Mouse (Mus musculus) liver, embryonic 14.5 days (tissue): Measurements from ENCODE around the gene Cftr. TPM values are rescaled to one million over a fixed set of nuclear protein-coding genes. Genes with fewer than 3 reads are reported as not detected.

Experiments used
- ATAC-seq: fragments of 200-750 bp; cut with Nextera tagmentation; 2 replicates; pipeline ENCODE4 v1.8.0; 2017; ENCODE audit warnings: moderate number of reproducible peaks, mild to moderate bottlenecking, moderate library complexity; ENCODE audit not compliant: insufficient read depth
- DNase-seq, 3 experiments: peaks; one replicate each; pipeline ENCODE4 v3.0.0-alpha.2; 2012 to 2013; ENCODE audit warnings: low read depth in 3 of 3, low spot score in 3 of 3
- H3K27ac ChIP-seq: fragments of 300-500 bp; sonication (generic); 2 replicates; pipeline ENCODE4 v1.5.1; 2014; ENCODE audit warnings: moderate library complexity, mild to moderate bottlenecking, control low read depth, inconsistent platforms
- H3K27me3 ChIP-seq: fragments of 300-500 bp; sonication (generic); 2 replicates; pipeline ENCODE4 v1.6.1; 2014; ENCODE audit warnings: mild to moderate bottlenecking, low read length, moderate library complexity; ENCODE audit not compliant: control insufficient read depth, insufficient read depth
- H3K36me3 ChIP-seq: fragments of 300-500 bp; sonication (generic); replicated peaks from 2 replicates; pipeline ENCODE4 v1.6.1; 2014; ENCODE audit warnings: low read depth; ENCODE audit not compliant: control insufficient read depth, insufficient read depth
- H3K4me1 ChIP-seq, 2 experiments: fragments of 200-500 bp in 1 of 2; fragments of 300-500 bp in 1 of 2; sonication (generic) in 1 of 2; replicated peaks; 2 replicates each; pipeline ENCODE4 v1.6.1; 2012 to 2014; ENCODE audit warnings: antibody characterized with exemption in 1 of 2, inconsistent platforms in 1 of 2, low read length in 1 of 2; ENCODE audit not compliant: control insufficient read depth in 2 of 2, insufficient read depth in 2 of 2
- H3K4me2 ChIP-seq: fragments of 300-500 bp; sonication (generic); 2 replicates; pipeline ENCODE4 v1.6.1; 2014; ENCODE audit warnings: low read depth, mild to moderate bottlenecking, control low read depth, moderate library complexity
- H3K4me3 ChIP-seq, 2 experiments: fragments of 200-500 bp in 1 of 2; fragments of 300-500 bp in 1 of 2; sonication (generic) in 1 of 2; 2 replicates each; pipeline ENCODE4 v1.5.1; 2012 to 2014; ENCODE audit warnings: low read depth in 2 of 2, low read length in 2 of 2, mild to moderate bottlenecking in 2 of 2, control low read depth in 1 of 2, inconsistent platforms in 1 of 2, moderate library complexity in 1 of 2; ENCODE audit not compliant: insufficient read depth in 1 of 2
- H3K9ac ChIP-seq: fragments of 300-500 bp; sonication (generic); replicated peaks from 2 replicates; pipeline ENCODE4 v1.6.1; 2014; ENCODE audit warnings: mild to moderate bottlenecking, control low read depth, moderate library complexity
- H3K9me3 ChIP-seq: fragments of 300-500 bp; sonication (generic); 2 replicates; pipeline ENCODE4 v1.6.1; 2016; ENCODE audit warnings: low read length, mixed read lengths; ENCODE audit not compliant: control insufficient read depth
- CTCF ChIP-seq: IDR thresholded peaks from 2 replicates; pipeline ENCODE4 v1.5.1; 2016; ENCODE audit warnings: antibody characterized with exemption, low read depth, control low read depth
- EP300 ChIP-seq: IDR thresholded peaks from 2 replicates; pipeline ENCODE4 v1.6.1; 2016; ENCODE audit warnings: antibody characterized with exemption, low read depth
- WGBS: fragments of 180-500 bp; shearing (Covaris S2); extraction: QIAGEN DNeasy Blood & Tissue Kit; methylation state at CpG from one replicate; pipeline ENCODE4 v1.1.7; 2014; ENCODE audit not compliant: insufficient replicate concordance; 5-methylcytosine and 5-hydroxymethylcytosine counted together
- polyA plus RNA-seq, 2 experiments: library from polyadenylated mRNA; depleted of rRNA in 1 of 2; stranded (reverse) in 1 of 2; unstranded in 1 of 2; fragments of >200 nt; fragmentation: Nextera tagmentation in 1 of 2; extraction: Ambion mirVana in 1 of 2; gene quantifications; 2 replicates each; pipeline versions ENCODE4 v1.2.1 to v1.2.3; 2012 to 2014

Gene Cftr
- polyA plus RNA-seq, 2 experiments, result 0.01 to 0.02 TPM

GRCm38 (mm10) chr6:18220691-18221090 lies 50.2 kb downstream of the Cftr start:
- H3K27ac ChIP-seq, result no peak overlapping the region
- no peaks in the 10 kb centered on the region for H3K4me1 ChIP-seq
- no peak for ATAC-seq
- no peak overlapping the region for H3K4me2 ChIP-seq
- H3K9ac ChIP-seq, result no peak overlapping the region
- no peaks in the 10 kb centered on the region for H3K9me3 ChIP-seq
- TF ChIP-seq CTCF, result no peak
- TF ChIP-seq EP300, result no peak
- H3K27me3 ChIP-seq, result no peaks in the 10 kb centered on the region
- no peaks in the 10 kb centered on the region for H3K36me3 ChIP-seq
- 49% methylated on average over 1 of the region's 1 CpGs for WGBS
- no peak for DNase-seq
- no peak overlapping the region for H3K4me3 ChIP-seq

GRCm38 (mm10) chr6:18223206-18223605 lies 52.7 kb downstream of the Cftr start:
- DNase-seq (no peak), ATAC-seq (no peak)
- no peak for TF ChIP-seq CTCF
- TF ChIP-seq EP300, result no peak
- Histone ChIP-seq H3K27ac (no peak overlapping the region), H3K4me3 (no peak overlapping the region), H3K27me3 (no peaks in the 10 kb centered on the region), H3K36me3 (no peaks in the 10 kb centered on the region), H3K9me3 (no peaks in the 10 kb centered on the region), H3K4me1 (no peaks in the 10 kb centered on the region), H3K9ac (no peak overlapping the region), H3K4me2 (no peak overlapping the region)
- whole genome bisulfite sequencing, result 76% methylated on average over 4 of the region's 4 CpGs

DNA sequence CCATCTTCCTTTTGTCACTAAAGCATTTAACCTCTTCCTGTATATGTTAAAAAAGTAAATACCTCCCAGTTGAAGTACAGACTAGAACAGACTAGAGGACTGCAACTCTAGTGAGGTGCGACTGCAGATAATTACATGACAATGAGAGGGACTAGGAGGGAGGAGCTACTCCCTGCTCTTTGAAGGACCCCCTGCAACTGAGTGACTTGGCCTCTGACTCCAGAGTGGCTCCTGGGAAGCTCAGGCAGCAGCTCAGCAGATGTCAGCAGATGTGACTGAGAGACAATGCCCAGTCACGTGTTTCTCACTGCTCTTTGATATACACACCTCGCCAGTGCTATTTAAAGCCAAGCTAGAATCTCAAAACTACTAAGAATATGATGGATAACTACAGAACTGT lies 54.7 kb downstream of the Cftr start:
- DNase-seq (no peak), ATAC-seq (no peak)
- H3K36me3 ChIP-seq, result no peaks in the 10 kb centered on the region
- H3K9me3 ChIP-seq, result no peaks in the 10 kb centered on the region
- no peaks in the 10 kb centered on the region for H3K4me1 ChIP-seq
- no peak overlapping the region for H3K4me3 ChIP-seq
- TF ChIP-seq EP300 (no peak), CTCF (no peak)
- no peak overlapping the region for H3K4me2 ChIP-seq
- no peak overlapping the region for H3K27ac ChIP-seq
- H3K27me3 ChIP-seq, result no peaks in the 10 kb centered on the region
- H3K9ac ChIP-seq, result no peak overlapping the region
- WGBS, result 22% methylated on average over 3 of the region's 3 CpGs

DNA sequence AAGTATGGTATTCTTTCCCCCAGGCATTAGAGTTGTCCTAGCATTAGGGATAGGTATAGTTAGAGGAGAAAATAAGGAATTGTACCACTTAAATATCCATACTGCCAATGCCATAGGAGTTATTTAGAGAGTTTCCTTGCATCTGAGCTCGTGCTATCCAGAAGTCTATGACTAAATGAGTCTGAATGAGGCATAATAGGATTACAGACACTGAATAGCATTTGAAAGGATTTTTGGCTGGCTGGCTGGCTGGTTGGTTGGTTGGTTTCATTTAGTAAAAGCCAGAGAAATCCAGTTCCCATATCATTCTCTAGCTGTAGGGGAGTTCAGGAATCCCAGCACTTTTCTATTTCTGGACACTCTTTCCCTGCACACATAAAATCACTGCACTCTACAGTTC lies 76.0 kb downstream of the Cftr start:
- H3K27ac ChIP-seq, result no peak overlapping the region
- DNase-seq, result no peak
- no peaks in the 10 kb centered on the region for H3K9me3 ChIP-seq
- no peak overlapping the region for H3K4me2 ChIP-seq
- TF ChIP-seq CTCF (no peak), EP300 (no peak)
- H3K36me3 ChIP-seq, result no peaks in the 10 kb centered on the region
- no peak overlapping the region for H3K4me3 ChIP-seq
- 42% methylated on average over 1 of the region's 1 CpGs for WGBS
- H3K9ac ChIP-seq, result no peak overlapping the region
- H3K27me3 ChIP-seq, result no peaks in the 10 kb centered on the region
- no peak for ATAC-seq
- no peaks in the 10 kb centered on the region for H3K4me1 ChIP-seq

- Histone ChIP-seq H3K27me3 (no peaks in the 10 kb centered on the region), H3K9ac (no peak overlapping the region), H3K9me3 (no peaks in the 10 kb centered on the region), H3K4me2 (no peak overlapping the region), H3K36me3 (no peaks in the 10 kb centered on the region), H3K4me1 (no peaks in the 10 kb centered on the region), H3K4me3 (no peak overlapping the region), H3K27ac (no peak overlapping the region)
- ATAC-seq (no peak), DNase-seq (no peak)
- TF ChIP-seq CTCF (no peak), EP300 (no peak)
- 43% methylated on average over 2 of the region's 2 CpGs for WGBS
These were observed 77.5 kb downstream of the Cftr start for GRCm38 (mm10) chr6:18247891-18248463.

GRCm38 (mm10) chr6:18248464-18248863 lies 78.0 kb downstream of the Cftr start:
- no peaks in the 10 kb centered on the region for H3K4me1 ChIP-seq
- no peak overlapping the region for H3K4me2 ChIP-seq
- H3K9ac ChIP-seq, result no peak overlapping the region
- no peaks in the 10 kb centered on the region for H3K27me3 ChIP-seq
- no peak overlapping the region for H3K27ac ChIP-seq
- ATAC-seq (no peak), DNase-seq (no peak)
- WGBS, result 39% methylated on average over 4 of the region's 4 CpGs
- H3K4me3 ChIP-seq, result no peak overlapping the region
- H3K9me3 ChIP-seq, result no peaks in the 10 kb centered on the region
- TF ChIP-seq EP300 (no peak), CTCF (no peak)
- no peaks in the 10 kb centered on the region for H3K36me3 ChIP-seq
